Mouse (Mus musculus) brain, embryonic 14.5 days (tissue): ENCODE data around the gene Pou2af1.

Experiments
- CTCF ChIP-seq: fragments of 200-500 bp; IDR thresholded peaks from 2 replicates; pipeline ENCODE4 v1.5.1; 2012; ENCODE audit warnings: inconsistent platforms, mild to moderate bottlenecking, moderate library complexity, borderline replicate concordance; ENCODE audit not compliant: insufficient read depth, insufficient read length; ENCODE audit errors: extremely low read depth
- POLR2A ChIP-seq: fragments of 200-500 bp; IDR thresholded peaks from 2 replicates; pipeline ENCODE4 v1.6.1; 2012; ENCODE audit warnings: mild to moderate bottlenecking, inconsistent platforms, borderline replicate concordance; ENCODE audit not compliant: poor library complexity, insufficient read depth, insufficient read length, severe bottlenecking; ENCODE audit errors: extremely low read depth

DNA sequence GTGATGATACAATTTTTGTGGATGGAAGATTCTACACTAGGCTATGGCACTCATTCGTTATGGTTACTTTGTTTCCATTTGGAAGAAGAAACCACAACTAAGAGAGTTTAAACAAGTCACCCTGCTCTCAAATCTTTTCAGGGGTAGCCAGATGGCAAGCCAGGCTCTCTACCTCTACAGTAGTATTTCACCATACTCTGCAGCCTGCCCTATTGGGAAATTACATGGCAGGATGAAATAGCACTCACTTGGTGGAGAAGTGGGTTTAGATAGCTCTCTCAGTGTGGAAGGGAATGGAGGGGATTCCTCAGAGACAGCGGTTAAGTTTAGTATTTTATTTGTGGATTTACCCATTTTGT, 4.6 kb upstream of the Pou2af1 start:
- TF ChIP-seq CTCF (no peak), POLR2A (no peak)
